Mouse (Mus musculus): ENCODE measurements at regions not wholly inside any gene's neighbourhood (a gene's known extent, or its start where the extent isn't known, plus 50 kb on each side); places are given as distances from the start of the nearest gene placed in this dataset.

GRCm38 (mm10) chr6:50804477-50805005, 150.3 kb upstream of the Npvf start:
- Histone ChIP-seq H3K27ac (replicated peaks; ENCODE audit: low read depth, low read length) (no peak overlapping the region), H3K4me3 (ENCODE audit: insufficient read depth, low read depth, low read length) (no peak overlapping the region), H3K4me1 (ENCODE audit: control insufficient read depth, insufficient read depth, insufficient read length, low read length) (no peaks in the 10 kb centered on the region)

GRCm38 (mm10) chr6:50806376-50807077, 152.3 kb upstream of the Npvf start:
- Histone ChIP-seq H3K4me3 (ENCODE audit: insufficient read depth, low read depth, low read length) (no peak overlapping the region), H3K4me1 (ENCODE audit: control insufficient read depth, insufficient read depth, insufficient read length, low read length) (no peaks in the 10 kb centered on the region), H3K27ac (replicated peaks; ENCODE audit: low read depth, low read length) (no peak overlapping the region)

GRCm38 (mm10) chr6:50807187-50808012, 153.2 kb upstream of the Npvf start:
- no peaks in the 10 kb centered on the region for H3K4me1 ChIP-seq (ENCODE audit: control insufficient read depth, insufficient read depth, insufficient read length, low read length)
- H3K4me3 ChIP-seq (ENCODE audit: insufficient read depth, low read depth, low read length) = no peak overlapping the region
- no peak overlapping the region for H3K27ac ChIP-seq (replicated peaks; ENCODE audit: low read depth, low read length)

GRCm38 (mm10) chr6:50808126-50808525, 153.9 kb upstream of the Npvf start:
- H3K4me3 ChIP-seq (ENCODE audit: insufficient read depth, low read depth, low read length) = no peak overlapping the region
- H3K4me1 ChIP-seq (ENCODE audit: control insufficient read depth, insufficient read depth, insufficient read length, low read length) = no peaks in the 10 kb centered on the region
- H3K27ac ChIP-seq (replicated peaks; ENCODE audit: low read depth, low read length) = no peak overlapping the region

- Histone ChIP-seq H3K4me1 (ENCODE audit: control insufficient read depth, insufficient read depth, insufficient read length, low read length) (no peaks in the 10 kb centered on the region), H3K4me3 (ENCODE audit: insufficient read depth, low read depth, low read length) (no peak overlapping the region), H3K27ac (replicated peaks; ENCODE audit: low read depth, low read length) (no peak overlapping the region)
These were observed 154.8 kb upstream of the Npvf start for GRCm38 (mm10) chr6:50808811-50809668.

- no peaks in the 10 kb centered on the region for H3K4me1 ChIP-seq (ENCODE audit: control insufficient read depth, insufficient read depth, insufficient read length, low read length)
- no peak overlapping the region for H3K27ac ChIP-seq (replicated peaks; ENCODE audit: low read depth, low read length)
- no peak overlapping the region for H3K4me3 ChIP-seq (ENCODE audit: insufficient read depth, low read depth, low read length)
These were observed 155.4 kb upstream of the Npvf start for GRCm38 (mm10) chr6:50809669-50809983.

- no peaks in the 10 kb centered on the region for H3K4me1 ChIP-seq (ENCODE audit: control insufficient read depth, insufficient read depth, insufficient read length, low read length)
- no peak overlapping the region for H3K4me3 ChIP-seq (ENCODE audit: insufficient read depth, low read depth, low read length)
- H3K27ac ChIP-seq (replicated peaks; ENCODE audit: low read depth, low read length) = no peak overlapping the region
These were observed 160.8 kb upstream of the Npvf start for GRCm38 (mm10) chr6:50814936-50815500.

- Histone ChIP-seq H3K4me1 (ENCODE audit: control insufficient read depth, insufficient read depth, insufficient read length, low read length) (no peaks in the 10 kb centered on the region), H3K27ac (replicated peaks; ENCODE audit: low read depth, low read length) (no peak overlapping the region), H3K4me3 (ENCODE audit: insufficient read depth, low read depth, low read length) (no peak overlapping the region)
These were observed 161.3 kb upstream of the Npvf start for GRCm38 (mm10) chr6:50815579-50815978.

- H3K4me1 ChIP-seq (ENCODE audit: control insufficient read depth, insufficient read depth, insufficient read length, low read length) = no peaks in the 10 kb centered on the region
- H3K4me3 ChIP-seq (ENCODE audit: insufficient read depth, low read depth, low read length) = no peak overlapping the region
- H3K27ac ChIP-seq (replicated peaks; ENCODE audit: low read depth, low read length) = no peak overlapping the region
These were observed 163.2 kb upstream of the Npvf start for GRCm38 (mm10) chr6:50817430-50817829.

- Histone ChIP-seq H3K4me1 (ENCODE audit: control insufficient read depth, insufficient read depth, insufficient read length, low read length) (no peaks in the 10 kb centered on the region), H3K27ac (replicated peaks; ENCODE audit: low read depth, low read length) (no peak overlapping the region), H3K4me3 (ENCODE audit: insufficient read depth, low read depth, low read length) (no peak overlapping the region)
These were observed 164.2 kb upstream of the Npvf start for GRCm38 (mm10) chr6:50818433-50818832.

GRCm38 (mm10) chr6:50818891-50819541, 164.8 kb upstream of the Npvf start:
- H3K4me1 ChIP-seq (ENCODE audit: control insufficient read depth, insufficient read depth, insufficient read length, low read length) = no peaks in the 10 kb centered on the region
- no peak overlapping the region for H3K4me3 ChIP-seq (ENCODE audit: insufficient read depth, low read depth, low read length)
- H3K27ac ChIP-seq (replicated peaks; ENCODE audit: low read depth, low read length) = no peak overlapping the region

- H3K27ac ChIP-seq (replicated peaks; ENCODE audit: low read depth, low read length) = no peak overlapping the region
- no peaks in the 10 kb centered on the region for H3K4me1 ChIP-seq (ENCODE audit: control insufficient read depth, insufficient read depth, insufficient read length, low read length)
- no peak overlapping the region for H3K4me3 ChIP-seq (ENCODE audit: insufficient read depth, low read depth, low read length)
These were observed 167.4 kb upstream of the Npvf start for GRCm38 (mm10) chr6:50821401-50822235.

- Histone ChIP-seq H3K4me3 (ENCODE audit: insufficient read depth, low read depth, low read length) (no peak overlapping the region), H3K27ac (replicated peaks; ENCODE audit: low read depth, low read length) (no peak overlapping the region), H3K4me1 (ENCODE audit: control insufficient read depth, insufficient read depth, insufficient read length, low read length) (no peaks in the 10 kb centered on the region)
These were observed 168.3 kb upstream of the Npvf start for GRCm38 (mm10) chr6:50822236-50823151.

Measured in brown adipose tissue, adult 24 weeks (tissue).